Mouse (Mus musculus): ENCODE results near the gene Arid5b.

DNA sequence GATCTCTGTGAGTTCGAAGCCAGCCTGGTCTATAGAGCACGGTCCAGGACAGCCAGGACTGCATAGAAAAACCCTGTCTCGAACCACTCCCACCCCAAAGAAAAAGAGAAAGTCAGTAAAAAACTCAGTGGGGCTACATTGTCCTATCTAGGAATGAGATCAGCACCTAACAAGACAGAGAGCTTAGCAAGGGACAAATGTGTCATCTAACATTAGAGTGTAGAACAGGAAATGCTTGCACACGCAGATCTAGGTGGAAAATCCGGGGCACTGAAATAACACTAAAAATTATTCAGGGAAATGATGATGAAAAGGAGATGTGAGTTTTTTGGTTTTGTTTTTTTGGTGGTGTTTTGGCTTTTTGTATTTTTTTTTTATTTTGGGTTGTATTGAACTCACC lies 212.4 kb downstream of the Arid5b start:
- TF ChIP-seq POLR2A (IDR thresholded peaks at IDR 0.05; ENCODE audit: low read depth, low read length) (no peak), CTCF (conservative IDR thresholded peaks at IDR 0.05; ENCODE audit: insufficient read depth, insufficient read length, low read depth, low read length) (no peak)

Measured in kidney, adult 2 months (tissue).